Mouse (Mus musculus) retina, adult 2 months (tissue): ENCODE data around the gene Lsg1.

Source experiments
- DNase-seq: peaks from one replicate; pipeline ENCODE4 v3.0.0-alpha.2; 2012; ENCODE audit warnings: low read depth, low spot score

Gene Lsg1

GRCm38 (mm10) chr16:30601046-30601832, 13.8 kb upstream of the Lsg1 start:
- no peak for DNase-seq

GRCm38 (mm10) chr16:30600431-30601045, 13.1 kb upstream of the Lsg1 start:
- DNase-seq, result no peak

- DNase-seq, result peak; percentile 85
Observed at GRCm38 (mm10) chr16:30599491-30600268, 12.3 kb upstream of the Lsg1 start, which contains the start of gene Fam43a. Fam43a (plus strand) TSS chr16:30599723.

- peak; percentile 60 for DNase-seq
Observed at GRCm38 (mm10) chr16:30596959-30597681, 9.7 kb upstream of the Lsg1 start.

GRCm38 (mm10) chr16:30595835-30596557, 8.6 kb upstream of the Lsg1 start:
- DNase-seq, result no peak

- DNase-seq, result no peak
Observed at GRCm38 (mm10) chr16:30595356-30595755, 8.0 kb upstream of the Lsg1 start.

- DNase-seq, result no peak
Observed at GRCm38 (mm10) chr16:30591990-30592389, 4.6 kb upstream of the Lsg1 start.

- DNase-seq, result no peak
Observed at GRCm38 (mm10) chr16:30590264-30591209, 3.1 kb upstream of the Lsg1 start.

GRCm38 (mm10) chr16:30586935-30587493, 378 bp downstream of the Lsg1 start:
- DNase-seq, result no peak

- no peak for DNase-seq
Observed at GRCm38 (mm10) chr16:30580765-30581164, 6.6 kb downstream of the Lsg1 start.

GRCm38 (mm10) chr16:30576392-30576791, 11.0 kb downstream of the Lsg1 start:
- DNase-seq, result no peak

GRCm38 (mm10) chr16:30575815-30576214, 11.6 kb downstream of the Lsg1 start:
- DNase-seq, result no peak

- DNase-seq, result no peak
Observed at GRCm38 (mm10) chr16:30572239-30572638, 15.2 kb downstream of the Lsg1 start.

GRCm38 (mm10) chr16:30571378-30571777, 16.0 kb downstream of the Lsg1 start:
- no peak for DNase-seq

GRCm38 (mm10) chr16:30570173-30570572, 17.2 kb downstream of the Lsg1 start:
- DNase-seq, result no peak

- no peak for DNase-seq
Observed at GRCm38 (mm10) chr16:30565631-30566030, 21.8 kb downstream of the Lsg1 start.

- no peak for DNase-seq
Observed at GRCm38 (mm10) chr16:30560601-30561000, 26.8 kb downstream of the Lsg1 start.

- no peak for DNase-seq
Observed at GRCm38 (mm10) chr16:30559312-30559992, 27.9 kb downstream of the Lsg1 start.

- DNase-seq, result no peak
Observed at GRCm38 (mm10) chr16:30554109-30554508, 33.3 kb downstream of the Lsg1 start.
